In the genomic region with DNA sequence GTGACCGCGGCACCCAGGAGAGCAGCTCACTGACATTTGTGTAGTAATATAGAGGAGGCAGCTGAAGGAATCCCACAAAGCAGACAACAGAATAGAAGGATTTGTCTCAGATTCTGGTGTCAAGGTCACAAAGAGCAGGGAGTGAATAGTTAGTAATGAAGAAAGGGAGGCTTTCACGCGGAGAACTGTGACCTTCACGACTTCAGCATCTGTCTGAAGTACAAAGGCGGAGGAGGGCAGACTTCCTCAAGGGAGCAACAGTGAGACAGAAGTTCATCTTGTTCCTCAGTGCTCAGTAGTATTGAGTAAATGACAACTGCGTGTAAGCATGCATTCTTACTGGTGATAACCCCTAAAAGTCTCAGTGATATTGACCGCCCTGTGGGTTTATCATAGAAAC, we compare ENCODE assay signal across 28 mouse cellular contexts. TPM values are rescaled to one million over a fixed set of nuclear protein-coding genes. Genes with fewer than 3 reads are reported as not detected.
DNase-seq lines count a peak whose midpoint lies in the region; ATAC-seq and TF ChIP-seq lines count a peak whose summit lies in the region.
"Had no signal": no experiment of that assay in that cellular context is flagged by ENCODE, and none has a peak within 500 bp of the region (broad histone marks: within the 10 kb centered on the region; RNA-seq: fewer than 3 reads in every experiment).

No protein-coding gene starts in this region.

- H3K9ac ChIP-seq in forebrain, embryonic 13.5 days: no peak overlapping the region
- H3K9ac ChIP-seq in midbrain, postnatal 0 days (replicated peaks; ENCODE audit: low read length, poor library complexity, severe bottlenecking): no peak overlapping the region
- H3K9ac ChIP-seq: forebrain, postnatal 0 days; heart, embryonic 13.5 days; kidney, embryonic 15.5 days; limb, embryonic 12.5 days; liver, postnatal 0 days; midbrain, embryonic 13.5 days had no signal

- WGBS in forebrain, embryonic 10.5 days: 64% methylated on average over 8 of the region's 8 CpGs
- WGBS in forebrain, embryonic 13.5 days: 46% methylated on average over 8 of the region's 8 CpGs
- WGBS in midbrain, embryonic 10.5 days: 40% methylated on average over 8 of the region's 8 CpGs
- WGBS in midbrain, postnatal 0 days: 29% methylated on average over 8 of the region's 8 CpGs
- 75% methylated on average over 8 of the region's 8 CpGs for WGBS in cerebellum, adult 2 months

- H3K4me3 ChIP-seq in forebrain, embryonic 10.5 days: no peak overlapping the region
- no peak overlapping the region for H3K4me3 ChIP-seq in forebrain, embryonic 13.5 days
- H3K4me3 ChIP-seq in midbrain, embryonic 10.5 days: no peak overlapping the region
- H3K4me3 ChIP-seq in midbrain, postnatal 0 days (ENCODE audit: low read depth, low read length): no peak overlapping the region
- H3K4me3 ChIP-seq in testis, adult 2 months (ENCODE audit: control insufficient read depth, low read depth, low read length): no peak overlapping the region
- no peak overlapping the region for H3K4me3 ChIP-seq in cerebellum, adult 2 months (replicated peaks; ENCODE audit: insufficient read depth, low read depth, low read length)
- H3K4me3 ChIP-seq: heart, embryonic 13.5 days; kidney, embryonic 15.5 days; limb, embryonic 12.5 days; midbrain, embryonic 13.5 days; myocyte had no signal

- peaks cover 53% of the 10 kb centered on the region for H3K36me3 ChIP-seq in forebrain, embryonic 10.5 days (replicated peaks)
- H3K36me3 ChIP-seq in forebrain, embryonic 13.5 days (ENCODE audit: poor library complexity, severe bottlenecking): peaks cover 24% of the 10 kb centered on the region
- H3K36me3 ChIP-seq in midbrain, embryonic 10.5 days: peaks cover 45% of the 10 kb centered on the region
- peaks cover 8% of the 10 kb centered on the region; the same call in 1 of the 2 replicates for H3K36me3 ChIP-seq in midbrain, postnatal 0 days (ENCODE audit: insufficient read depth, low read length)
- no peaks in the 10 kb centered on the region for H3K36me3 ChIP-seq in testis, adult 2 months (ENCODE audit: control insufficient read depth, insufficient read depth, low read length)

- H3K9me3 ChIP-seq in forebrain, embryonic 10.5 days: no peaks in the 10 kb centered on the region
- H3K9me3 ChIP-seq in forebrain, embryonic 13.5 days (replicated peaks): no peaks in the 10 kb centered on the region
- no peaks in the 10 kb centered on the region for H3K9me3 ChIP-seq in midbrain, embryonic 10.5 days (replicated peaks)
- H3K9me3 ChIP-seq in midbrain, postnatal 0 days (ENCODE audit: low read length): no peaks in the 10 kb centered on the region
- H3K9me3 ChIP-seq: heart, embryonic 13.5 days; kidney, embryonic 15.5 days; limb, embryonic 12.5 days; midbrain, embryonic 13.5 days had no signal

- TF ChIP-seq POLR2A in testis, adult 2 months (IDR thresholded peaks at IDR 0.05; ENCODE audit: control insufficient read depth, low read depth, low read length): no peak
- TF ChIP-seq POLR2A in cerebellum, adult 2 months (IDR thresholded peaks at IDR 0.05; ENCODE audit: borderline replicate concordance, insufficient read depth, low read length): no peak

- no peak for DNase-seq in forebrain, embryonic 10.5 days (ENCODE audit: extremely low spot score, low spot score)
- peak; percentile 30 for DNase-seq in midbrain, embryonic 10.5 days (ENCODE audit: low spot score)
- no peak for DNase-seq in midbrain, postnatal 0 days (ENCODE audit: low spot score)
- no peak for DNase-seq in testis, postnatal 10 days (ENCODE audit: low spot score)
- no peak for DNase-seq in urinary bladder, postnatal 10 days (ENCODE audit: low spot score)
- no peak for DNase-seq in cerebellum, adult 2 months
- DNase-seq: adrenal gland, postnatal 36 days; cerebellum, adult 11 months; cerebellum, postnatal 10 days; forebrain, postnatal 0 days; gastrocnemius, postnatal 14 days; heart, adult 18-20 months; heart, postnatal 4 days; kidney, adult 11 months; kidney, postnatal 36 days; liver, postnatal 0 days; retina, postnatal 1 day; right cerebral cortex, postnatal 25 days had no signal

- H3K4me1 ChIP-seq in forebrain, embryonic 10.5 days: peaks cover 30% of the 10 kb centered on the region
- H3K4me1 ChIP-seq in forebrain, embryonic 13.5 days: peaks cover 24% of the 10 kb centered on the region
- H3K4me1 ChIP-seq in midbrain, embryonic 10.5 days: peaks cover 47% of the 10 kb centered on the region
- H3K4me1 ChIP-seq in midbrain, postnatal 0 days (ENCODE audit: insufficient read depth, low read length): no peaks in the 10 kb centered on the region
- no peaks in the 10 kb centered on the region for H3K4me1 ChIP-seq in testis, adult 2 months (ENCODE audit: control insufficient read depth, insufficient read depth, low read length)
- no peaks in the 10 kb centered on the region for H3K4me1 ChIP-seq in cerebellum, adult 2 months (ENCODE audit: control insufficient read depth, insufficient read depth, low read length)
- H3K4me1 ChIP-seq: limb, embryonic 12.5 days had no signal

- H3K27me3 ChIP-seq in forebrain, embryonic 10.5 days (ENCODE audit: poor library complexity, severe bottlenecking): no peaks in the 10 kb centered on the region
- H3K27me3 ChIP-seq in forebrain, embryonic 13.5 days: no peaks in the 10 kb centered on the region
- H3K27me3 ChIP-seq in midbrain, embryonic 10.5 days (ENCODE audit: low read depth, poor library complexity, severe bottlenecking): peaks cover 11% of the 10 kb centered on the region
- H3K27me3 ChIP-seq in midbrain, postnatal 0 days (ENCODE audit: insufficient read depth, low read length): no peaks in the 10 kb centered on the region
- no peaks in the 10 kb centered on the region for H3K27me3 ChIP-seq in testis, adult 2 months (ENCODE audit: control insufficient read depth, insufficient read depth, low read length)
- H3K27me3 ChIP-seq in cerebellum, adult 2 months (ENCODE audit: control insufficient read depth, insufficient read depth, low read length): no peaks in the 10 kb centered on the region
- H3K27me3 ChIP-seq: heart, embryonic 13.5 days; kidney, embryonic 15.5 days; limb, embryonic 12.5 days; midbrain, embryonic 13.5 days had no signal

- ATAC-seq in forebrain, embryonic 13.5 days: no peak
- no peak for ATAC-seq in midbrain, postnatal 0 days (ENCODE audit: low FRiP score)
- ATAC-seq: forebrain, postnatal 0 days; liver, postnatal 0 days; lung, postnatal 0 days; midbrain, embryonic 13.5 days had no signal

- no peak for TF ChIP-seq CTCF in midbrain, postnatal 0 days (IDR thresholded peaks at IDR 0.05)
- TF ChIP-seq CTCF in testis, adult 2 months (IDR thresholded peaks at IDR 0.05; ENCODE audit: control insufficient read depth, insufficient read depth, insufficient replicate concordance, low read depth, low read length): no peak
- TF ChIP-seq CTCF in cerebellum, adult 2 months (IDR thresholded peaks at IDR 0.05; ENCODE audit: borderline replicate concordance, insufficient read depth, low read depth, low read length): no peak

- no peak overlapping the region for H3K4me2 ChIP-seq in forebrain, embryonic 13.5 days
- no peak overlapping the region for H3K4me2 ChIP-seq in midbrain, postnatal 0 days (ENCODE audit: low read depth, low read length, poor library complexity, severe bottlenecking)
- H3K4me2 ChIP-seq: heart, embryonic 13.5 days; kidney, embryonic 15.5 days; limb, embryonic 12.5 days; liver, embryonic 11.5 days; midbrain, embryonic 13.5 days had no signal

- 0 out of 2 replicates have a peak overlapping the region, but pooled peaks have one; percentile 40 for H3K27ac ChIP-seq in forebrain, embryonic 10.5 days
- H3K27ac ChIP-seq in forebrain, embryonic 13.5 days: no peak overlapping the region
- peak overlapping the region; percentile 43; the same call in 1 of the 2 replicates for H3K27ac ChIP-seq in midbrain, embryonic 10.5 days (replicated peaks)
- H3K27ac ChIP-seq in midbrain, postnatal 0 days (ENCODE audit: low read depth, low read length): no peak overlapping the region
- H3K27ac ChIP-seq in testis, adult 2 months (ENCODE audit: control insufficient read depth, insufficient read depth, low read depth, low read length): peak overlapping the region; percentile 72
- no peak overlapping the region for H3K27ac ChIP-seq in cerebellum, adult 2 months (ENCODE audit: insufficient read depth, low read length)
- H3K27ac ChIP-seq: heart, embryonic 13.5 days; kidney, embryonic 15.5 days; limb, embryonic 12.5 days; macrophage; midbrain, embryonic 13.5 days had no signal

RNA-seq across cellular contexts. Expression of a gene that starts 29.1 kb away (rescaled TPM):
- polyA plus RNA-seq in forebrain, embryonic 10.5 days (2016; fragmentation: Nextera tagmentation; extraction: Ambion mirVana): 0.84 and 1.7 TPM in 2 replicates
- polyA plus RNA-seq in forebrain, embryonic 13.5 days (2015; fragmentation: Nextera tagmentation; extraction: Ambion mirVana): not detected in 2 replicates
- polyA plus RNA-seq in midbrain, embryonic 10.5 days (2016; fragmentation: Nextera tagmentation; extraction: Ambion mirVana): 0.39 and 0.49 TPM in 2 replicates
- total RNA-seq in midbrain, postnatal 0 days (2014; rRNA removed): 1.0 and 4.3 TPM in 2 replicates
- 0.22 and 0.28 TPM in 2 replicates for polyA plus RNA-seq in midbrain, postnatal 0 days (2015; fragmentation: Nextera tagmentation; extraction: Ambion mirVana)
- polyA plus RNA-seq in testis, adult 2 months (2012; rRNA removed): 11.2 and 13.3 TPM in 2 replicates
- polyA plus RNA-seq in cerebellum, adult 2 months (2012; rRNA removed): 26.3 and 29.5 TPM in 2 replicates
- polyA plus RNA-seq: macrophage; midbrain, embryonic 13.5 days had no signal

Comparison
In these comparisons a context has a peak if more than half of its experiments do, and no peak if none do; other contexts are left out.
1. H3K27ac ChIP-seq: peak in forebrain, embryonic 10.5 days (single experiment), midbrain, embryonic 10.5 days (single experiment) and testis, adult 2 months (single experiment); none in forebrain, embryonic 13.5 days (single experiment), midbrain, postnatal 0 days (single experiment) and cerebellum, adult 2 months (single experiment).